Mouse (Mus musculus): ENCODE measurements around the gene Pcp4. TPM values are rescaled to one million over a fixed set of nuclear protein-coding genes. Genes with fewer than 3 reads are reported as not detected.

The Pcp4 gene
- polyA plus RNA-seq, 1 experiment from 2014 or later = 4.6 TPM

GRCm38 (mm10) chr16:96460788-96461187 lies 6.6 kb upstream of the Pcp4 start:
- Histone ChIP-seq H3K36me3 (ENCODE audit: insufficient read depth) (no peaks in the 10 kb centered on the region), H3K9ac (no peak overlapping the region), H3K9me3 (ENCODE audit: low read depth, low read length) (no peaks in the 10 kb centered on the region), H3K4me2 (no peak overlapping the region), H3K27ac (ENCODE audit: low read depth) (no peak overlapping the region), H3K4me1 (ENCODE audit: insufficient read depth) (no peaks in the 10 kb centered on the region), H3K4me3 (ENCODE audit: low read depth, low read length) (no peak overlapping the region), H3K27me3 (ENCODE audit: insufficient read depth, low read length) (no peaks in the 10 kb centered on the region)
- no peak for DNase-seq
- TF ChIP-seq CTCF (IDR thresholded peaks at IDR 0.05; ENCODE audit: low read depth) = no peak
- no peak for ATAC-seq (ENCODE audit: insufficient read depth)
- WGBS = 56% methylated on average over 3 of the region's 3 CpGs

GRCm38 (mm10) chr16:96468011-96468410 lies 605 bp downstream of the Pcp4 start:
- H3K9ac ChIP-seq = no peak overlapping the region
- H3K4me2 ChIP-seq = no peak overlapping the region
- H3K4me1 ChIP-seq (ENCODE audit: insufficient read depth) = no peaks in the 10 kb centered on the region
- DNase-seq (no peak), ATAC-seq (ENCODE audit: insufficient read depth) (no peak)
- H3K36me3 ChIP-seq (ENCODE audit: insufficient read depth) = no peaks in the 10 kb centered on the region
- WGBS = 53% methylated on average over 4 of the region's 4 CpGs
- no peaks in the 10 kb centered on the region for H3K9me3 ChIP-seq (ENCODE audit: low read depth, low read length)
- no peak for TF ChIP-seq CTCF (IDR thresholded peaks at IDR 0.05; ENCODE audit: low read depth)
- H3K27ac ChIP-seq (ENCODE audit: low read depth) = no peak overlapping the region
- no peak overlapping the region for H3K4me3 ChIP-seq (ENCODE audit: low read depth, low read length)
- no peaks in the 10 kb centered on the region for H3K27me3 ChIP-seq (ENCODE audit: insufficient read depth, low read length)

- H3K4me2 ChIP-seq = no peak overlapping the region
- H3K4me3 ChIP-seq (ENCODE audit: low read depth, low read length) = no peak overlapping the region
- peak; percentile 23 for DNase-seq
- no peaks in the 10 kb centered on the region for H3K4me1 ChIP-seq (ENCODE audit: insufficient read depth)
- no peak for TF ChIP-seq CTCF (IDR thresholded peaks at IDR 0.05; ENCODE audit: low read depth)
- peak; percentile 28; the same call in 1 of the 2 replicates for ATAC-seq (ENCODE audit: insufficient read depth)
- H3K27ac ChIP-seq (ENCODE audit: low read depth) = no peak overlapping the region
- no peaks in the 10 kb centered on the region for H3K36me3 ChIP-seq (ENCODE audit: insufficient read depth)
- no peaks in the 10 kb centered on the region for H3K27me3 ChIP-seq (ENCODE audit: insufficient read depth, low read length)
- H3K9me3 ChIP-seq (ENCODE audit: low read depth, low read length) = no peaks in the 10 kb centered on the region
- H3K9ac ChIP-seq = no peak overlapping the region
- 59% methylated on average over 4 of the region's 4 CpGs for WGBS
These were observed 1.3 kb downstream of the Pcp4 start for GRCm38 (mm10) chr16:96468698-96469097.

GRCm38 (mm10) chr16:96469640-96470039 lies 2.2 kb downstream of the Pcp4 start:
- ATAC-seq (ENCODE audit: insufficient read depth) (no peak), DNase-seq (peak; percentile 51)
- Histone ChIP-seq H3K27ac (ENCODE audit: low read depth) (no peak overlapping the region), H3K9me3 (ENCODE audit: low read depth, low read length) (no peaks in the 10 kb centered on the region), H3K4me2 (no peak overlapping the region), H3K36me3 (ENCODE audit: insufficient read depth) (no peaks in the 10 kb centered on the region), H3K27me3 (ENCODE audit: insufficient read depth, low read length) (no peaks in the 10 kb centered on the region), H3K4me3 (ENCODE audit: low read depth, low read length) (no peak overlapping the region), H3K4me1 (ENCODE audit: insufficient read depth) (no peaks in the 10 kb centered on the region), H3K9ac (no peak overlapping the region)
- WGBS = 47% methylated on average over 4 of the region's 4 CpGs
- peak; percentile 51 for TF ChIP-seq CTCF (IDR thresholded peaks at IDR 0.05; ENCODE audit: low read depth)

- H3K27ac ChIP-seq (ENCODE audit: low read depth) = no peak overlapping the region
- H3K4me2 ChIP-seq = 0 out of 2 replicates have a peak overlapping the region, but pooled peaks have one; percentile 1
- no peak for ATAC-seq (ENCODE audit: insufficient read depth)
- no peak overlapping the region for H3K9ac ChIP-seq
- no peak for TF ChIP-seq CTCF (IDR thresholded peaks at IDR 0.05; ENCODE audit: low read depth)
- 16% methylated on average over 5 of the region's 5 CpGs for WGBS
- H3K4me3 ChIP-seq (ENCODE audit: low read depth, low read length) = no peak overlapping the region
- no peaks in the 10 kb centered on the region for H3K36me3 ChIP-seq (ENCODE audit: insufficient read depth)
- no peaks in the 10 kb centered on the region for H3K4me1 ChIP-seq (ENCODE audit: insufficient read depth)
- no peaks in the 10 kb centered on the region for H3K9me3 ChIP-seq (ENCODE audit: low read depth, low read length)
- H3K27me3 ChIP-seq (ENCODE audit: insufficient read depth, low read length) = no peaks in the 10 kb centered on the region
- DNase-seq = peak; percentile 20
These were observed 5.0 kb downstream of the Pcp4 start for GRCm38 (mm10) chr16:96472361-96472760.

- H3K4me2 ChIP-seq = 0 out of 2 replicates have a peak overlapping the region, but pooled peaks have one; percentile 1
- no peak overlapping the region for H3K4me3 ChIP-seq (ENCODE audit: low read depth, low read length)
- ATAC-seq (ENCODE audit: insufficient read depth) (no peak), DNase-seq (peak; percentile 35)
- H3K9ac ChIP-seq = no peak overlapping the region
- no peaks in the 10 kb centered on the region for H3K9me3 ChIP-seq (ENCODE audit: low read depth, low read length)
- no peak for TF ChIP-seq CTCF (IDR thresholded peaks at IDR 0.05; ENCODE audit: low read depth)
- no peaks in the 10 kb centered on the region for H3K4me1 ChIP-seq (ENCODE audit: insufficient read depth)
- WGBS = 18% methylated on average over 7 of the region's 7 CpGs
- H3K27me3 ChIP-seq (ENCODE audit: insufficient read depth, low read length) = no peaks in the 10 kb centered on the region
- H3K27ac ChIP-seq (ENCODE audit: low read depth) = no peak overlapping the region
- no peaks in the 10 kb centered on the region for H3K36me3 ChIP-seq (ENCODE audit: insufficient read depth)
These were observed 5.4 kb downstream of the Pcp4 start for GRCm38 (mm10) chr16:96472816-96473215.

- H3K27me3 ChIP-seq (ENCODE audit: insufficient read depth, low read length) = no peaks in the 10 kb centered on the region
- H3K9me3 ChIP-seq (ENCODE audit: low read depth, low read length) = no peaks in the 10 kb centered on the region
- no peaks in the 10 kb centered on the region for H3K36me3 ChIP-seq (ENCODE audit: insufficient read depth)
- no peak for DNase-seq
- no peak for ATAC-seq (ENCODE audit: insufficient read depth)
- H3K9ac ChIP-seq = no peak overlapping the region
- 50% methylated on average over 3 of the region's 3 CpGs for WGBS
- no peak for TF ChIP-seq CTCF (IDR thresholded peaks at IDR 0.05; ENCODE audit: low read depth)
- no peak overlapping the region for H3K27ac ChIP-seq (ENCODE audit: low read depth)
- no peak overlapping the region for H3K4me3 ChIP-seq (ENCODE audit: low read depth, low read length)
- H3K4me1 ChIP-seq (ENCODE audit: insufficient read depth) = no peaks in the 10 kb centered on the region
- no peak overlapping the region for H3K4me2 ChIP-seq
These were observed 6.8 kb downstream of the Pcp4 start for GRCm38 (mm10) chr16:96474185-96474584.

- no peak overlapping the region for H3K4me3 ChIP-seq (ENCODE audit: low read depth, low read length)
- H3K36me3 ChIP-seq (ENCODE audit: insufficient read depth) = no peaks in the 10 kb centered on the region
- no peaks in the 10 kb centered on the region for H3K27me3 ChIP-seq (ENCODE audit: insufficient read depth, low read length)
- no peak for DNase-seq
- ATAC-seq (ENCODE audit: insufficient read depth) = no peak
- WGBS = 81% methylated on average over 4 of the region's 4 CpGs
- no peak overlapping the region for H3K27ac ChIP-seq (ENCODE audit: low read depth)
- no peak overlapping the region for H3K4me2 ChIP-seq
- no peaks in the 10 kb centered on the region for H3K4me1 ChIP-seq (ENCODE audit: insufficient read depth)
- H3K9ac ChIP-seq = no peak overlapping the region
- no peak for TF ChIP-seq CTCF (IDR thresholded peaks at IDR 0.05; ENCODE audit: low read depth)
- no peaks in the 10 kb centered on the region for H3K9me3 ChIP-seq (ENCODE audit: low read depth, low read length)
These were observed 14.4 kb downstream of the Pcp4 start for GRCm38 (mm10) chr16:96481791-96482190.

Data from lung, embryonic 14.5 days (tissue).